Mouse (Mus musculus) G1E-ER4 (cell line): Measurements from ENCODE around the gene Vps26a. TPM values are rescaled to one million over a fixed set of nuclear protein-coding genes. Genes with fewer than 3 reads are reported as not detected.

Source experiments
- GATA1 ChIP-seq: IDR thresholded peaks from one replicate; pipeline ENCODE4 v1.8.0; 2012; ENCODE audit warnings: low read length, inconsistent platforms
- polyA plus RNA-seq: library from polyadenylated mRNA; stranded (reverse); fragments of >175 nt; gene quantifications from 2 replicates; pipeline ENCODE4 v1.2.3, GENCODE M21; 2012

Gene Vps26a
- polyA plus RNA-seq, 1 experiment = 5.6 TPM

- no peak for TF ChIP-seq GATA1
Observed at GRCm38 (mm10) chr10:62450280-62450640, 36.3 kb downstream of the Vps26a start.

DNA sequence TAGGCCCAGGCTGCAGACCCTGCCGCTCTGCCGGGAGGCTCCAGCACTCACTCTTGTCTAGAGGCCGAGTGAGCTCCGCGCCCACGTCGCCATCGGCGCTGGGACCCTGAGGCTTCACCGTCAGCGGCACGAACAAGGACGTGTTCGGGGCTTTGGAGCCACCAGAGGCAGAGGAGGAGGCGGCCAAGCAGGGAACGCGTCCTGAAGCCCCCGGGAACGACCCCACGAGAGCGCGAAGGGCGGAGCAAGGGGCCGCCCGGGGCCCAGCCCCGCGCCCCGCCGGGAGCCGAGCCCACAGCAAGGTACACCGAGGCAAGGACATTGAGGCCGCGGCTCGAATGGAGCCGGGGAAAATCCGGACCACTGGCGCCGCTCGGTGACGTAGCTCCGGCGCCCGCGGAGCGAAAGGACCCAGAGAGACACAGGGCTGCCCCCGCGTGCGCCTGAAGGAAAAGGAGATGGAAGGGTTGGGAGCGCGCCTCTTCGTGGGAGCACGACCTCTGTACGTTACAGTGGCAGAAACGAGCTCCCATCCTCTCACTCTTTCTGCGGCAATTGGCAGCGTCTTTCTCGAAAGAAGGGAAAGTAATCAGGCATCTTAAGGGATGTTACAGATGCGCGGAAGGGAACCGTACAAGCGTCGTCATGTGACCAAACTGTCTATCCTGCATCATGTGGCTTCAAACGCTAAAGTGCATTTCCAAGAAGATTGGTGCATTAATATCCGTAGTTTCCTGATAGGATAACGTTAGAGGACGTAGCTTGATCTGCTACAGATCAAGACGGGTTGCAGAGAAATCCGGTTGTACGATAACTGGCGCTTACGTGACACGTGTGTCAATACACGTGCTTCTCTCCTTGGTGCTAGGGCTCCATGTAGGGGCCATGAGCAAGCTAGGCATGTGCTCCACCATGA lies 37.0 kb downstream of the Vps26a start, which contains the start of the genes 4930507D05Rik and Supv3l1:
4930507D05Rik (plus strand) TSS at position 126 of the 916 bp plus-strand sequence.
Supv3l1 (minus strand) TSS at position 375 of the 916 bp plus-strand sequence.
- peak; percentile 7 for TF ChIP-seq GATA1

DNA sequence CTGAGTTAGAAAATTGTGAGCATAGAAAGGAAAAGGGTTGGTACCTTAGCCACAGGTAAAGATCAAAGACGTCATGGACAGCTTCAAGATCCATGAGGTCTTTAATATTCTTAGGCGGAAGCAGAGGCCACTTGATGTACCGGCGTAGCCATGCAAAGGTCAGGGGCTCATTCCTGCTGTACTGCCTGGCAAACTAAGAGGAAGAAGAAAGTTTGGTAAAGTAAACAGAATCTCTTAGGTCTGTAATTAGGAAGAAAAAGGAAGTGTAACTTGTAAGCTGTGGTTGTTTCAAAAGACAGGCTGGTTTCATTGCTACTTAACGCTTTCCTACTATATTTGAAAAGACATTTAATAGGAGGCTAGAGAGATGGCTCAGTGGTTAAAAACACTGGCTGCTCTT lies 56.2 kb downstream of the Vps26a start:
- TF ChIP-seq GATA1 = no peak

GRCm38 (mm10) chr10:62425081-62425871 lies 61.3 kb downstream of the Vps26a start:
- no peak for TF ChIP-seq GATA1

DNA sequence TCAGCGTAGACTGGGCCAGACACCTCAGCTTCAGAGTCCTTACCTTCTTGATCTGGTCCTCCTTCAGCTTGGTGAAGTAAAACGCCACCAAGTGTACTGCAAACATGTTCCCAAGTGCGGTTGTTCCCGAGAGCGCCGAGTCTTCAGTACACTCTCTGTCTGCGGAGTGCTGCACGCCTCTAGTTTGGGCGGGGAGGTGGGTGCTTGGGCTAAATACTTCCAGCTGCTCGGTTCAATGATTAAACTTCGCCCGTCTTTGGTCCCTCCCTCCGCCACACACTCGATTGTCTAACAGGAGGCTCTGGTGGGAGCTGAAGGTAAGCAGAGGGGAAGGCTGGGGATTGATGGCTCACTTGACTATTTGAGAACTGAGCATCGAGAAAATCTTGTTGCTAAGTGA lies 64.3 kb downstream of the Vps26a start, which contains the start of gene Hkdc1:
Hkdc1 (minus strand) TSS at position 237 of the 400 bp plus-strand sequence.
- TF ChIP-seq GATA1 = no peak

GRCm38 (mm10) chr10:62421127-62421526 lies 65.5 kb downstream of the Vps26a start:
- no peak for TF ChIP-seq GATA1

DNA sequence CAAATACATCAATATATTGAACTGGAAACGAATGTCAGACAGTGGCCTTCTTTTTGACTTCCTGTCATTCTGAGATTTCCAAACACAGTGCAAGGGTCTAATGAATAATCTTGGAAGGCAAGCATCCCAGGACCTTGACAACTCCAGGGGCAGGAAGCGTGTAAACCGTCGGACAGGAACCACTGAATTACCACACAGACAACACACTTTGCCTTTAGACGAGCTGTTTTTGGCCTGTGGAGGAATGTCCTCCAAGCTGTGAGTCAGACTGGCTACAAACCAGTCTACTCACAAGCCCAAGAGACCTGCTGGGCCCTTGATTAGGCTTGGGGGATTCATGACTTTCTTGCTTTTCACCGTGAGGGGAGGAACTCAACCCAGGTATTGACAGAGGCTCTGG lies 66.2 kb downstream of the Vps26a start:
- no peak for TF ChIP-seq GATA1

DNA sequence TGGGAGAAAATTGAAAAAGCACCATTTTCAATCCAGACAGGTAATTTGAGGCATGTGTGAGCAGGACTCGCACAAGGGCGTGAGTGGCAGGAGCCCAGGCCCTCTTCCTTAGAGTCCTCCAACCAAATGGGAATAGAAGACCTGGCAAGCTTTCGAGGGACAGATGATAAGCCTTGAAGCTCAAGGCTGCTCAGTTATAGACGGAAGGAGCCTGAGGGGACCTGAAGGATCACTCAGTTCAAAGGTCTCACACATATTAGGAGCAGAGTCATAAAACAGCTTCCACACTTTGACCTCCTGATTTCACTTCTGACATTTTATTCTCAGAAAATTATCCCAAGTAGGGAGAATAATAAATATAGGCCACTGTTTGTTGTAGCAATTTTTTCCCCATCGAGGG lies 67.2 kb downstream of the Vps26a start:
- TF ChIP-seq GATA1 = no peak

- no peak for TF ChIP-seq GATA1
Observed at GRCm38 (mm10) chr10:62418831-62419356, 67.7 kb downstream of the Vps26a start.

GRCm38 (mm10) chr10:62413606-62413982 lies 73.0 kb downstream of the Vps26a start:
- no peak for TF ChIP-seq GATA1

DNA sequence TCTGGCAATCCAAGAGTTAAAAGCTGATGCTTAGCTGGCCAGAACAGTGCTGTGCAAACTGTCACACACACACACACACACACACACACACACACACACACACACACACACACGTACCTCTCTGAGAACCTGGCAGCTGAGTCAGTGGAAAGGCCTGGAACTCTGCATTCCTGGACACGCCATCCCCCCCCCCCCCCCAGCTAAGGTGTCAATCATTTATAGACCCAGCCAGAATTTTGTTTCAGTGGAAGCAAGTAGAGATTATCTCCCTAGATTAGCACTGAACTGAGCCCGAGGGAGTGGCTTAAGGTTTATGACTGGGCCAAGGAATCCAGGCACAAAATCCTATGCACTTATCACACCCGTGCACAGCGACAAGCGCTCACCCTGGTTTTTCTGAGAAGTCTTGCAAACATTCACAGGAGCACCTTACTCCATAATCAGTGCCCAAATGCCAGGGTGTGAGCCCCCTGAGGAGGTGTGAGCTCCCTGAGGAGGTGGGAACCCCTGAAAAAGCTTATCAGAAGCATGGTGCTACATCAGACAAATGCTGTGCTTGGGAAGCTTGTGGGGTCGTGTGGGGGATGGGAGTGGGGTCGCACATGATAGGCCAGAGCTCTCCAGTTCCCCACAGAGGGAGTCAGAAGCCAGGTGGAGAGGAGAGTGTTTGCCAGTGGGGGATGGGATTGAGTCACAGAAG lies 73.5 kb downstream of the Vps26a start:
- TF ChIP-seq GATA1 = peak; percentile 27

DNA sequence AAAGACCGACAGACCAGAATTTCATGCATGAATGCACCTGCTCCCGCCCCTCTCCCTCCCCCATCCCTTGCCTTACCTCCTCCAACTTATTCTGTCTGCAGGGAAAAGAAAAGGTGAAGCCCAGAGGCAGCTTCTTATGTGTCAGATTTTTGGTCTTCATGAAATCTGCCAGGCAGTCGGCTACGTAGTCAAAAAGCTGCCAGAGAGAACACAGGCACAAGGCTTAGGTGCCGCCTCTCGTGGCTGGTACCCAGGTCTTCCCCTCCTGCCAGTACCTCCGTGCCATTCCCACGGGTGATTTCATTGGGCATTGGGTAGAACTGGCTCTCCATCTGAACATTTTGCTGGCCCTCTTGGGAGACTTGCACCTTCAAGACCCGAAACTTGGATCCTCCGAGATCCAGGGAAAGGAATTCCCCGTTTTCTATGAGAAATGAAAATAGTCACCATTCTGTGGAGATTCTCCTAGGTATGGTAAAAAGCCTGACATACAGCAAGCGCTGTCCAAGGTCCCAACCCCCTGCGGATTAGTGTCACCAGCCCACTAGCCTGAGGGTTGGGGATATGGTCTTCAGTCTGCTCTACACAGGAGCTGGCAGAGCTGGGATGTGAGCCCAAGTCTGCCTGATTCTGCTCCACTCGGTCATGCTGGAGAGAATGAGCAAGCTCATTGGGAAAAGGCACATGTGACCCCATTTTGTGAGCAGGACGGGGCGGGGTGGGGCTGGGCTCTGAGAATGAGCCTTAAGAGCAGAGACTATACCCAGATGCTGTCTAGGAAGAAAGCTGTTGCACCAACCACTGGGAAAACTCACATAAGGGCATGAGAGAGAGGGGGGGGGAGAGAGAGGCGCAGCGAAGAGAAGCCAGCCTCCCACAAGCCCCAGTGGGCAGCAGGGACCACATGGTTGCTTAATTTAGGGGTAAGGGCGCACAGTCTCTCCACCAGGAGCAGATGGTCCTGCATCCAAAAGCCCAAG lies 74.9 kb downstream of the Vps26a start:
- TF ChIP-seq GATA1 = no peak

GRCm38 (mm10) chr10:62410943-62411342 lies 75.7 kb downstream of the Vps26a start:
- no peak for TF ChIP-seq GATA1

Other genes starting within 250 kb of the Vps26a start
- not detected in 2 replicates for gene Tacr2, start 234.4 kb downstream of the Vps26a start, polyA plus RNA-seq
- gene Hk1, start 106.9 kb downstream of the Vps26a start, polyA plus RNA-seq = 295 and 311 TPM in 2 replicates
- not detected in 2 replicates for gene Hkdc1, start 64.3 kb downstream of the Vps26a start, polyA plus RNA-seq
- 0.05 and 0.12 TPM in 2 replicates for gene 4930507D05Rik, start 37.3 kb downstream of the Vps26a start, polyA plus RNA-seq
- gene Supv3l1, start 37.1 kb downstream of the Vps26a start, polyA plus RNA-seq = 12.3 and 25.8 TPM in 2 replicates
- gene Srgn, start 40.6 kb upstream of the Vps26a start, polyA plus RNA-seq = 1.8 and 10.7 TPM in 2 replicates
- gene Kif1bp, start 91.7 kb upstream of the Vps26a start, polyA plus RNA-seq = 11.1 and 11.6 TPM in 2 replicates
- 61.8 and 75.7 TPM in 2 replicates for gene Ddx21, start 115.5 kb upstream of the Vps26a start, polyA plus RNA-seq
- gene Ddx50, start 164.4 kb upstream of the Vps26a start, polyA plus RNA-seq = 31.2 and 44.2 TPM in 2 replicates
- not detected in 2 replicates for gene Stox1, start 239.3 kb upstream of the Vps26a start, polyA plus RNA-seq